Mouse (Mus musculus) liver, embryonic 14.5 days (tissue): ENCODE measurements around the gene Cpd.

ENCODE experiments used
- CTCF ChIP-seq: IDR thresholded peaks from 2 replicates; pipeline ENCODE4 v1.5.1; 2016; ENCODE audit warnings: antibody characterized with exemption, low read depth, control low read depth
- EP300 ChIP-seq: IDR thresholded peaks from 2 replicates; pipeline ENCODE4 v1.6.1; 2016; ENCODE audit warnings: antibody characterized with exemption, low read depth

GRCm38 (mm10) chr11:76807007-76807679, 39.7 kb downstream of the Cpd start:
- no peak for TF ChIP-seq CTCF
- TF ChIP-seq EP300: no peak
